Mouse (Mus musculus): ENCODE results near the gene Lcn5.
"Not testable (repeated sequence)": the region's sequence is repeated elsewhere in the genome, so short reads cannot be mapped to it uniquely, and the experiment has no call there.

The Lcn5 gene

GRCm38 (mm10) chr2:25679559-25679958 lies 21.8 kb downstream of the Lcn5 start:
- in situ Hi-C loops (cut with MboI, MseI) = no loop called here

GRCm38 (mm10) chr2:25682426-25682825 lies 24.7 kb downstream of the Lcn5 start, which contains the start of gene Lcn10:
Gene Lcn10 (plus strand): TSS chr2:25682726.
- in situ Hi-C loops (cut with MboI, MseI) = no loop called here

GRCm38 (mm10) chr2:25686941-25687340 lies 29.2 kb downstream of the Lcn5 start:
- in situ Hi-C loops (cut with MboI, MseI) = no loop called here

GRCm38 (mm10) chr2:25694605-25695004 lies 36.9 kb downstream of the Lcn5 start:
- in situ Hi-C loops (cut with MboI, MseI) = no loop called here

GRCm38 (mm10) chr2:25696951-25697350 lies 39.2 kb downstream of the Lcn5 start:
- in situ Hi-C loops (cut with MboI, MseI) = no loop called here

- in situ Hi-C loops (cut with MboI, MseI) = no loop called here
Observed at GRCm38 (mm10) chr2:25698696-25699095, 40.9 kb downstream of the Lcn5 start.

GRCm38 (mm10) chr2:25699743-25700142 lies 42.0 kb downstream of the Lcn5 start, which contains the start of gene Obp2a:
Gene Obp2a (plus strand): TSS chr2:25700043.
- in situ Hi-C loops (cut with MboI, MseI) = not testable (repeated sequence)

GRCm38 (mm10) chr2:25701001-25701400 lies 43.2 kb downstream of the Lcn5 start:
- in situ Hi-C loops (cut with MboI, MseI) = no loop called here

- in situ Hi-C loops (cut with MboI, MseI) = no loop called here
Observed at GRCm38 (mm10) chr2:25703706-25704105, 46.0 kb downstream of the Lcn5 start.

GRCm38 (mm10) chr2:25706643-25707481 lies 49.1 kb downstream of the Lcn5 start, which contains the start of gene Bmyc:
Gene Bmyc (plus strand): TSS chr2:25706739.
- in situ Hi-C loops (cut with MboI, MseI) = no loop called here

- in situ Hi-C loops (cut with MboI, MseI) = no loop called here
Observed at GRCm38 (mm10) chr2:25708121-25708520, 50.4 kb downstream of the Lcn5 start.

GRCm38 (mm10) chr2:25709056-25709455 lies 51.3 kb downstream of the Lcn5 start:
- in situ Hi-C loops (cut with MboI, MseI) = not testable (repeated sequence)

GRCm38 (mm10) chr2:25709791-25710190 lies 52.0 kb downstream of the Lcn5 start:
- in situ Hi-C loops (cut with MboI, MseI) = not testable (repeated sequence)
